Mouse (Mus musculus) right cerebral cortex, postnatal 36 days (tissue): ENCODE results near the gene Zfp617.
A peak's percentile ranks its signal among the peaks of the same experiment; 100 is the strongest.
"Not testable (repeated sequence)": the region's sequence is repeated elsewhere in the genome, so short reads cannot be mapped to it uniquely, and the experiment has no call there.

Experiments
- DNase-seq, 2 experiments: peaks; one replicate each; pipeline ENCODE4 v3.0.0; 2022; ENCODE audit warnings: low spot score in 2 of 2, mixed read lengths in 1 of 2

Zfp617 gene

DNA sequence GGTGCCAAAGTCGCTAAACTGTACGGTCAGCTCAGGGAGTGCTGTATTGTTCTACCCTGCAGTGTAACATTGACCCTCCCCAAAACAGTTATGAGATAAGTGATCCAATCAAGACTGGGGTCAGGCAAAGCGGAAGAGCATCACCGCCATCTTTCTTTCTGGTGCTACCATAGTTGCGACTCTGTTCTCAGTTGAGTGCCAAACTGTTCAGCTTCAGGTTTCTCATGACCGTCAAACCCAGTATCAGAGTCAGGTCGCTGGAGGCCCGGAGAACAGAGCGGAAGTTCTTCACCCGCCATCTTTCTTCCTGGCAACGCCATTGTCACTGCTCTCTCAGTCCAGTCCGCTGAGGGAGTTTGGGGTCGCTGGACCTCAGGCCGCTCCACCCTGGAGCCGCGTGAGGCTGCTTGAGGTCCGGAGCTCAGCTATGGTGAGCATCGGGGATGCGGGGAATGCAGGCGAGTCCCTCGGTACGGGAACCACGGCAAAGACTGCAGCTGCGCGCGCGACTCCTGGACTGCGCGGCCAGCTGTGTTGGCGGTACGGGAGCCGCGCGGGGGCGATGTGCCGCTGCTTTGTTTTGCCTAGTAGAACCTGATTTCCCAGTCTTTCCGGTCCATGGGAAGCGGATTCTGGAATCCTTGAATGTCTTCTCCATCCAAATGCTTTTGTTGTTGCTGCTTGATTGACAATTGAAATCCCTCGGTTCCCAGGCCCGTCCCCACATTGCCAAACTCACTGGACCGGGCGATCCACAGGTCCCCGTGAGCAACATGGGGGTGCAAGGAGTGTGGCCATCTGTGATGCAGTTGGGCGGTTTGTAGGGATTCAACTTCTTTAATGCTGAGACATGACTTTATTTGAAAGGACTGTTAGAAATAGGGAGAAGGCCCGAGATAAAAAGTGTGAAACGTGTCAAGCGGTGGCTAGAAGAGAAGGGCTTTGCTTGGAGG is at the start of gene Zfp617, which contains the start of gene Zfp882:
Gene Zfp617 (plus strand): TSS at position 327 of the 953 bp plus-strand sequence.
Gene Zfp882 (plus strand): TSS at position 300 of the 953 bp plus-strand sequence.
- DNase-seq: peak; percentile 86 to 89

DNA sequence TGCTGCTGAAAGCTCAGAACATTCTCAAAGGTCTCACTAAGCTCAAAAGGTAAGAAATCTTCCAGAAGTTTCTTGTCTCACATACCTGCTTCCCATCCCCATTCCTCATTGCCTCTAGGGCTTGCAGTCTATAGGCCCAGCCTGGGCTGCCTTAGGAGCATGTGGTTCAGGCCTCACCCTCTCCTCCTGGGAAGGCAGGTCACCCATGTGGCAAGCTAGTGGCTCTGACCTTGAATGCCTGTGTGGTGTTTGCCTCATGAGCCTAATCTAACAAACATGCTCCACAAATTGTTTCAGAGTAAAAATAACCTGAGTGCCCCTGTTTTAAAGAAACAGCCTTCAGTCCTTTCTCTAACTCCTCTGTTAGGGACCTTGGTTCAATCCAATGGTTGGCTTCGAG is 46.9 kb upstream of the Zfp617 start:
- not testable (repeated sequence) for DNase-seq

DNA sequence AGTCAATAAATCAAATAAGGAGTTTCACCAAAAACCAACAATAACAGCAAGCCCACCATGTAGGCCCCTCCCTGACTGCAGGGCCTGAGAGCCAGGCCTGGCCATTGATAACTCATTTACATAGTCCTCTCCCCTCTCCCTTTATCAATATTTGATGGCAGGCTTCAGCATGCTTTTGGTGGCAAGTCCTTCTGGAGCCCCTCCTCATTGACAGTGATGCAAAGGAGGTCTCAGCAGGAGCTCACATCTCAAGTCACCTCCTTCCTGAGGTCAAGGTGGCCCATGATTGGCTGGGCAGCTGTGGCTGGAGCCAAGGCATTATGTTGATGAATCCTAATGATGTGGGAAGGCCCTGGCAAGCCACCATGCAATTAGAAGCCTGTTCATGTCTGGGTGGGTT is 46.4 kb upstream of the Zfp617 start:
- DNase-seq: not testable (repeated sequence)

DNA sequence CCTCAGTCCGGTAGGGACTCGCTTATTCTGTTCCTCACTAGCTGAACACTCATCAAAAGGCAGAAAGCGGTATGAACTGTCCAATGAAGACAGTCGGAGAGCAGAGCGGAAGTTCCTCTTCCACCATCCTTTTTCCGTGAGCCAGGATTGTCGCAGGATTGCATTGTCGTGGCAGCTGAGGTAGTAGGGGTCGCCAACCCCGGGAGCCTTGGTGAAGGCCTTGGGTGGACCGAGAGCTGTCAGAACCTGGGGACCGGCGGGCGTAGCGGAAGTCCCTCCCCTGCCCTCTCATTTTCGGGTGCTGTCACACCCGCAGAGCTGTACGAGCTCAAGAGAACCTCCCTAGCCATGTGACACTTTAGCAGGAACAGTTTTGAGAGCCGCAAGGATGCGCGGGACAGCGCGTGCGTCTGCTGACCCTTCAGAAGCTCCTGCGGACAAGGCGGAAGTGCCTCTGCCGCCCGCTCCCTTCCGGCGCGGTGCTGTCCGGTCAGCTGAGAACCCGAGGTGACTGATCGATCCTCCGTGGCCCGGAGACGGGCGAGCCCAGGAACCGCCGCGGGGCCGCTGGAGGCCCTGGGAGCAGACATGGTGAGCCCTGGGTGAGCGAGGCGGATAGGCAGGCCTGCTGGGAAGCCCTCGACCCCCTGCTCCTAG is 26.7 kb upstream of the Zfp617 start, which contains the start of gene Zfp709:
Gene Zfp709 (plus strand): TSS at position 402 of the 657 bp plus-strand sequence.
- peak; percentile 53 to 68 for DNase-seq

DNA sequence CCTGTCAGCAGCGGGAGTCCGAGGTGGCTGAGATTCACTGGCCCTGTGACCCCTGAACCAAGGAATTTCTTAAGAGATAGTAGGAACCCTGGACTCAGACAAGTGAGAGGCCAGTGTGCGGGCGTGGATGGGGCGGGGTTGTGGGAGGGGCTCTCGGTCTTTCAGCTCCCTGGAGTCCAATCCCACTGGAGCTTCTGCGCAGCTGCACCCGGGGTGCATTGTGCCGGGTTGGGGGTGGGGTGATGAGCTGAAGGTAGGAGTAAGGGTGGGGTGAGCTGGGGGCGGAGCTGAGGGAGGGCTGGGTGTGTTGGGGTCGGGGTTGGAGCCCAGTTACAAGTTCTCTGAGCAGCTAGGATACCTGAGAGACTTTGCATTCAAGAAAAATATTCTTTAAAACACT is 7.8 kb upstream of the Zfp617 start:
- DNase-seq: not testable (repeated sequence)

DNA sequence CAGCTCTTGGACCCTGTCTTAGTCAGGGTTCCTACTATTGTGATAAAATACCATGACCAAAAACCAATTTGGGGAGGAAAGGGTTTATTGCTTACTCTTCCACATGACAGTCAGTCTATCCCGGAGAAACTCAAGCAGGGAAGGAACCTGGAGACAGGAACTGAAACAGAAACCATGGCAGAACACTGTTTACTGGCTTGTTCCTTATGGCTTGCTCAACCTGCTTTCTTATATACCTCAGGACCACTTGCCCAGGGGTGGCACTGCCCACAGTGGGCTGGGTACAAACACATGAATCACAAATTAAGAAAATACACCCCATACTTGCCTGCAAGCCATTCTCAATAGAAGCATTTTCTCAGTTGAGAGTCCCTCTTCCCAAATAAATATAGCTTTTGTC is 5.4 kb upstream of the Zfp617 start:
- DNase-seq: not testable (repeated sequence)

DNA sequence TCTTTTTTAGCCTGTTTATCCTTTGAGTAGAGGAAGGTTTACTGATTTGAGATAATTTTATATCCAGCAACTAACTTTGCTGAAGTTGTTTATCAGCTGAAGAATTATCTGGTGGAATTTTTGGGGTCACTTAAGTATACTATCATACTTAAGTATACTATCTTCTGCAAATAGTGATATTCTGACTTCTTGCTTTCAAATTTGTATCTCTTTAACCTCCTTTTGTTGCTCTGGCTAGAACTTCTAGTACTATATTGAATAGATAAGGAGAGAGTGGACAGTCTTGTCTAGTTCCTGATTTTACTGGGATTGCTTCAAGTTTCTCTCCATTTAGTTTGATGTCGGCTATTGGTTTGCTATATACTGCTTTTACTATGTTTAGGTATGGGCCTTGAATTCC is 1.6 kb upstream of the Zfp617 start:
- no peak for DNase-seq

DNA sequence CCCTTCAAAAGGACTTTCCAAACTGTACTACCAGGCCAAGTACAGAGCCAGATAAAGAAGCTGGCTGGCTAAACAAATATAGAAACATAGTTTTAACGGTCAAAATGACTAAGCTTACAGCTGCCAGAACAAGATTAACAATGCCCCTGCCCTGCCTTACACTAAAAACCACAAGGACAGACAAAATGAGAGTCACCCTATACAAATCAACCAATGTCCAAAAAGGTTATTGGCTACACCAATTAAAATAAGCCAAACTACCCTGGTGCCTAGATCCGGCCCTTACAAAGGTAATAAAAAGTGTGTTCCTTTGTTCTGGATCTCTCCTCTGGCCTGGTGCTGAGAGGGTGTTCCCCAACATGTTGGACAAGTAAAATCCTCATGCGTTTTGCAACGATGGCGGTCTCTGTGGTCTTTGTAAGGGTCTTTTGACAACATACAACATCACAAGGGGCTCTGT is 607 bp upstream of the Zfp617 start:
- no peak for DNase-seq

DNA sequence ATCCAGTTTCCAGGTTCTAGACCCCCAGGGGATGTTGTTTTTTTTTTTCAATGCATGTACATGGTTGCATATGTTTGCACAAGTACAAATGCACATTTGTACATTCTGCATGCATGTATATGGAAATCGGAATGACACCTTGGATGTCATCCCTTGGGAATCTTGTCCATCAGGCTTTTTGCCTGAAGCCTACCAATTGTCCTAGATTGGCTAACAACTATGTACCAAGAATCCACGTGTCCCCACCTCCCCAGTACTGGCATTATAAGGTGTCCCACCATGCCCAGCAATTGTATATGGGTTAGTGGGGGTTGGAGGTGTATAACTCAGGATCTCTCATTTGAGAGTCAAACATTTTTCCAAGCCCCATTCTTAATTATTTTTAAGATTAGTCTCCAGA is 3.9 kb downstream of the Zfp617 start:
- DNase-seq: no peak

DNA sequence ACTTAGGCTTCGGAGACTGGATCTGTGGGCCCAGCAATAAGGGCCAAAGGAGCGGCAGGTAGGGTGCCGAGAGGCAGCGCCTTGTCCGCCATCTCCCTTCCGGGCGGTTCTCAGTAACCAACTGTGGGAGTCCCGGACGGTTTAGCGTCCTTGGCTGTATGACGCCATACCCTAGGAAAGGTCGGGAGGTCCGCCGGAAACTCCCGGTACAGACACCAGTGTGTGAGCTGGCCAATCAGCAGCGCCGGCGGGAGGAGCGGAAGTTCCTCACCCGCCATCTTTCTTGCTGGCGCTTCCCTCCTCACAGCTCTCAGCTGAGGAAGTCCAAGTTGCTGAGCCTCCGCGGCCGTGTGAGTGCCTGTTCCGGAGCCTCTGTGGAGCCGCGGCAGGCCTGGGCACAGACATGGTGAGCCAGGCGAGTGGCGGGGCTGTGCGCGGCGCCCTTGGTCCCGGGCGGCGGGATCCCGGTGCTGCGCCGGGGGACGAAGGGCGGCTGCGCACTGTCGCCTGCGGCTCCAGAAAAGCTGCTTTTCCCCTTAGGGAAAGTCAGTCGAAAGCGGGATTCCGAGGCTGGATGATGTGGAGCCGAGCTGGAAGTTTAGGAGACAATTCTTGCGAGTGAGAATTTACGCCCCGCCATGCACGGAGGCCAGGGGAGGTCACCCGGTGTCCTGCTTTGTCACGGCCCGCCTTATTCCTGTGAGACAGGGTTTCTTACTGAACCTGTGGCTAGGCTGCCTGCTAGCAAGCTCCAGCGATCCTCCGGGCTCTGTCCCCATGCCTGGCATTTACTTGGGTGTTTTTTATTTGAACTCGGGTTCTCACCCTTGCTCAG is 14.3 kb downstream of the Zfp617 start:
- DNase-seq: peak; percentile 94 to 97

DNA sequence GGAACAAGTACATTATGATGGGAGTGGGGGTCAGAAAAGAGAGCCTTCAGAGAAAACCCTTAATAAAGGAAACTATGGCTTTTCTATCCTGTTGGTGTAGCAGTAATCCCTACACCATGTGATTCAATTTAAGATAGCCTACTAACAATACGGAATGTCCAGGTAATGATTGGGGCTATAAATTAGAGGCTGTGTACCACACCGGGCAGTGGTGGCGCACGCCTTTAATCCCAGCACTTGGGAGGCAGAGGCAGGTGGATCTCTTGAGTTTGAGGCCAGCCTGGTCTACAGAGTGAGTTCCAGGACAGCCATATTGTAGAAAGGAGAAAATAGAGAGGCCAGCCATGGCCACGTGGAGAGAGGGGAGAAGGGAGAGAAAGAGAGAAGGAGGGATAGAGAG is 17.4 kb downstream of the Zfp617 start:
- no peak for DNase-seq

DNA sequence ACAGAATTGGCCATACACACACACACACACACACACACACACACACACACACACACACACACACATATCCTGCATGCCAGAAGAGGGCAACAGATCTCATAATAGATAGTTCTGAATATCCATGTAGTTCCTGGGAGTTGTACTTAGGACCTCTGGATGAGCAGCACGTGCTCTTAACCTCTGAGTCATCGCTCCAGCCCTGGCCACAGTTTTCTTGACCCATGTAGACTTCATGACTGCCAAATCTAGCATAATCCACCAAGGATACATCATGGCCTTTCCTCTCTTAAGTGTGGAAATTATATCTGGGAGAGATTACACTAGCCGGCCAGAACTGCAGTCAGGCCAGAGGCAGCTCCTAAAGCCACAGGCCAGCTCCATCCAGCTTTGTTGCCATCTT is 18.1 kb downstream of the Zfp617 start:
- DNase-seq: no peak

DNA sequence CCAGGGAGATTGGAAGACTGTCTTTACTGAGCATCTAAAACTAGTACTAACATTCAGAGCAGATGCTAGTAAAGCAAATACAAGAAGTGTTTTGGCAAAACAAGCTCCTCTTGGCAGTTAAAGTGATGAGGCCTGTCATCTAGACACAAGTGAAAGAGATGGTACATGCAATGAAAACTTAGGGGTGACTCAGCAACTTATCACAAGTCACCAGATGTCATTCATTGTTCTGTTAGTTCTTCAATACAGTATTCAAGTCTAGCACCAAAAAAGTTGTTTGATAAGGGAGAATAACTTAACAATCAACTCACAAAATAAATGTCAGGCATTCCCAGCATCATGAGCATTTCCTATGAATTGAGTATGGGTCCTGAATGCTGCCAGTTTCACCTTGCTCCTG is 19.3 kb downstream of the Zfp617 start:
- DNase-seq: no peak

DNA sequence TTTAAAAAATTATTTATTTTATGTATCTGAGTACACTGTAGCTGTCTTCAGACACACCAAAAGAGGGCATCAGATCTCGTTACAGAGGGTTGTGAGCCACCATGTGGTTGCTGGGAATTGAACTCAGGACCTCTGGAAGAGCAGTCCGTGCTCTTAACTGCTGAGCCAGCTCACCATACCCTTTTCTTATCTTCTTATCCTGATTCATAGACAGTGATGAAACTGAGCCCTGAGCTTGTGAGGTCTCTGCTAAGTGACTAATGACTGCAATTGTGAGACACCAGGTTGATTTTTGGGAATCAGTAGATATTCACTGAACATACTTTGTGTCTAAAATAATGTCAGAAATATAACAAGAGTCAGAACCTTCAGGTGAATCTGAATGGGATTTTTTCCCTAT is 29.6 kb downstream of the Zfp617 start:
- DNase-seq: not testable (repeated sequence)

DNA sequence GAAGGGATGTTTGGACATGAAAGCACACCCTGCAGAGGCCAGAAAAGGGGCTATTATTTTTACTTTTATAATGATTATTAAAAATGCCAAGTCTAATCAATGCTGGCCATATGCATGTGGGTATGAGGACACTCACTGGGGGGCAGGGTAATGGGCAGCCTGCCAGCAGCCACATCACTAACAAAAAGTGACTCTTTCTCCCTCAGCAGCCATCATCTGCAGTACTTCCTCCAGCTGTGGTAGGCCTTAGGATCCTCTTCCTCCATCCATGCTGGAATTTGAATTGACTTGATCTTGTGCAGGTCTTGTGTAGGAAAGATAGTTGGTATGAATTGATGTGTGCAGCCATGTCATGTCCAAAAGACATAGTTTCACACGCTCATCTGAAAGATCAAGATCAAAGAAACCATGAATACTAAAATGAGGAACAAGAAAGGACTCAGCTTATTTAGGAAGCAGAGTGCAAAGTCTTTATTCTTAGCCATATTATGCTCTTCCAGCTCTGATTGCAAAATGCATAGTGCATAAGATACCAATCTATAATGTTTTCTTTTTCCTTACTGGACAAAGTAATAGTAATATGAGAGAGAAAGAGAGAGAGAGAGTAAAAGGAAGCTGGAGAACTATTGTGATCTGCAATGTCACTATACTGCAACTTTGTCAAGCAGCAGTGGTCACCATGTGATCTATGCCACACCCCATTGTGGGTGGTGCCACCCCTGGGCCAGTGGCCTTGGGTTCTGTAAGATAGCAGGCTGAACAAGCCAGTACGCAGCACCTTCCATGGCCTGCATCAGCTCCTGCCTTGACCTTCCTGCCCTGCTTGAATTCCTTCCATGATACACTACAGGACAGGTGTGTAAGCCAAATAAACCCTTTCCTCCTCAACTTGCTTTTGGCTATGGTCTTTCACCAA is 32.1 kb downstream of the Zfp617 start:
- DNase-seq: no peak

DNA sequence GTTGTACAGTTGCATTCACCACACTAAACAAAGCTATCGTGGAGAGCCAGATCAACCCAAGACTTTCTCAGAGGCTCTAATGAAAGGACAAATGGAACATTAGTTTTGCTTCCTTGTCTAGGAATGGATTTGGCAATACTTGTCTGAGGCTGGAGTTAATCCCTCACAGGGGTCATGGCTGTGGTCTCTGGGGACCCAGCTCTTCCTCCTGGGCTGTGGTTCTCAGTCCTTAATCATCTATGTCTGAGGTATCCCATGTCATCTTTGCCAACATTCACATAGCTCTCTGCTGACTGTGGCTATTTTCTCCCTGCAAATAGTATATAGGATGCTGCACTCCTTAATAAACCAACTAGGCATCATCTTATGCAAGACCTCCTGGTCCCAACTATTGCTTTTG is 33.3 kb downstream of the Zfp617 start:
- no peak for DNase-seq

DNA sequence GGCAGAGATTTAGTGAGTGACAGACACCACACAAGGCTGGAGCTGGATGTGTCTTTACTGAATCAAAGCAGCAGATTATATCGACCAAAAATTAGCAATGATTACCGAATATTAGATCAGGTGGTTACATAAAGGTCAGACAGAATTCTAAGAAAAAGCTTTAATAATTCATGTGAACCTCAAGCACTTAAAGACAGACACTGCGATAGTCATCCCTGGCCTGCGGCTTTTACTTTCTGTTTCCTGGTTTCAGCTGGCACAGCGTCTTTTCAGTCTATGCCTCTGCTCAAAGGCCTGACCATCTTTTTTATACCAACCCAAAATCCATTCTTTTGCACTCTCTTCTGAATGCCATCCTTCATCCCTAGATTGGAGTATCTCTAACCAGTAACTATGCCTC is 40.2 kb downstream of the Zfp617 start:
- DNase-seq: no peak

DNA sequence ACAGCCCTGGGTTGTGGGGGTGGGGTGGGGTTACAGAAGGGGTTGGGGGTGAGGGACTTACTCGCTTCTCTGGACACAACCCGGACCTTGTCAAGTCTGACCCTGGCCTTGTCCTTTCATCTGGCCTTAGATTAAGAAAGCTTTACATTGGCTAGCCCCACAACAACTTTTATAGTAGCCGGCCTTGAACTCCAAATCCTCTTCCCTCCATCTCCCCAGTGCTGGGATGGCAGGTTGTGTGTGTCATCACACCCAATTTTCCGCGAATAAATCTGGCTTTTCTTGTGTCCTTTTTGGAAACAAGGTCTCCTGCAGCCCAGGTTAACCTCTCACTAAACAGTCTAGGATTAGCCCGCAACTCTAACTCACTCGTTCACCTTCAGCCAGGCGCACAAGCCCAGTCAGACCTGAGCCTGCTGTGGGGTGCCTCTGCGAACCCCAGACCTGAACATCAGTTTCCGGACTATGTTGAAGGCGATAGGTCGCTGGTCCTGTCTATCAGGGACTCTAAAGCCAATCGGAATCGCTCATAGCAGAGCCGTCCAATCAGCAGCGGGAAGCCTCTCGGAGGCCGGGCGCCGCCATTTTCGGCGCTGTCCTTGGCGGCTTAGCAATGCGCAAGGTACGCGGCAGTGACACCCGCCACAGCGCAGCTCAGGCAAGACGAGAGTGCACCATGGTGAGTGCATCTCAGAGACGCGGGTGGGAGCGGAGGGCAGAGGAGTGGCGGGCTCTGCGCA is 42.2 kb downstream of the Zfp617 start, which contains the start of gene Zfp961:
Gene Zfp961 (plus strand): TSS at position 557 of the 740 bp plus-strand sequence.
- peak; percentile 97 for DNase-seq

DNA sequence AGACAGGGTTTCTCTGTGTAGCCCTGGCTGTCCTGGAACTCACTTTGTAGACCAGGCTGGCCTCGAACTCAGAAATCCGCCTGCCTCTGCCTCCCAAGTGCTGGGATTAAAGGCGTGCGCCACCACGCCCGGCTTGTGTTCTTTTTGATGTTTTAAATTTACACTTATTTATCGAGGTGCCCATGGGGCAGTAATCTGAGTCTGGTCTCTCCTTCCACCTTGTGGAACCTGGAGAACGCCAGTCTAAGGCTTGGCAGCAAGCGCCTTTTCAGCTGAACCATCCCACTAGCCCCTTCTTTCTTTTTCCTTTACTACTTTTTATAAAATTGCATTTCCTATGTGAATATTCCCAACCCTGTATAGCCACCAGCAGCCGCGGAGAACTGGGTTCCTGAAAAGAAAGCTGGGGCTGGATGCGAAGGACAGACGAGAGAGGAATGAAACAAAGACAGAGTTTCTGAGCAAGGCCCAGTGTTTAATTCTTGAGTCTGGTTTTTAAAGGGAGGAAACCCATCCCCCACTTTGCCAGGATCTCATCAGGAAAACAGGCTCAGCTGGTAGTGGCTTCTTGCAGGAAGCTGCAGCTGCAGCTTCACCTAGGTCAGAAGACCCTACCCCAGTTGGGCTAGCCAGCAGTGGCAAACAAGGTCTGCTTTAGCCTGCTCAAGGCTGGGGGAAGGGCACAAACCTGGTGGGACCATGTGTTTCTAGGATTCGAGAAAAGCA is 43.2 kb downstream of the Zfp617 start:
- no peak for DNase-seq
